ENCODE assay signal across 8 mouse cellular contexts in genomic region chr4:135762251-135762906, GRCm38 (mm10). TPM values are rescaled to one million over a fixed set of nuclear protein-coding genes. Genes with fewer than 3 reads are reported as not detected.
DNase-seq lines count a peak whose midpoint lies in the region; ATAC-seq and TF ChIP-seq lines count a peak whose summit lies in the region.

No protein-coding gene starts in this region.

- ATAC-seq in hindbrain, postnatal 0 days: peak; percentile 80
- ATAC-seq in limb, embryonic 11.5 days (ENCODE audit: insufficient number of reproducible peaks, low FRiP score, low TSS enrichment, low read depth): peak; percentile 61; the same call in 1 of the 2 replicates

- no peaks in the 10 kb centered on the region for H3K4me1 ChIP-seq in hindbrain, postnatal 0 days (ENCODE audit: insufficient read depth, low read length)
- H3K4me1 ChIP-seq in limb, embryonic 11.5 days (ENCODE audit: control insufficient read depth, insufficient read depth, low read length): no peaks in the 10 kb centered on the region
- peaks cover 27% of the 10 kb centered on the region for H3K4me1 ChIP-seq in midbrain, embryonic 10.5 days
- H3K4me1 ChIP-seq in small intestine, adult 2 months (ENCODE audit: control insufficient read depth, insufficient read depth, insufficient read length, low read length): peaks cover 14% of the 10 kb centered on the region

- peak; percentile 61 for DNase-seq in MEL-GATA-1-ER (ENCODE audit: extremely low read depth, low read depth)
- peak; percentile 43 for DNase-seq in brain, adult 2 months (ENCODE audit: low read depth, low spot score)
- peak; percentile 57 for DNase-seq in forelimb bud, embryonic 11.5 days (ENCODE audit: low read depth, low spot score)
- DNase-seq in hindbrain, postnatal 0 days (ENCODE audit: low spot score): peak; percentile 70
- peak; percentile 76 for DNase-seq in limb, embryonic 11.5 days (ENCODE audit: low spot score)
- DNase-seq in midbrain, embryonic 10.5 days (ENCODE audit: low spot score): peak; percentile 75
- no peak for DNase-seq in MN1 (ENCODE audit: low spot score)

- 11% methylated on average over 19 of the region's 19 CpGs for WGBS in hindbrain, postnatal 0 days
- WGBS in limb, embryonic 11.5 days: 10% methylated on average over 19 of the region's 19 CpGs
- 12% methylated on average over 19 of the region's 19 CpGs for WGBS in midbrain, embryonic 10.5 days
- 5% methylated on average over 19 of the region's 19 CpGs for WGBS in small intestine, adult 2 months

- no peak overlapping the region for H3K9ac ChIP-seq in hindbrain, postnatal 0 days (replicated peaks; ENCODE audit: low read length)
- H3K9ac ChIP-seq in limb, embryonic 11.5 days (ENCODE audit: low read length): no peak overlapping the region

- peak overlapping the region; percentile 57 for H3K4me2 ChIP-seq in hindbrain, postnatal 0 days (ENCODE audit: low read depth, low read length)
- H3K4me2 ChIP-seq in limb, embryonic 11.5 days (ENCODE audit: low read depth, severe bottlenecking): peak overlapping the region; percentile 40

- no peak for TF ChIP-seq POLR2A in small intestine, adult 2 months (IDR thresholded peaks at IDR 0.05; ENCODE audit: low read depth, low read length)

- TF ChIP-seq CTCF in hindbrain, postnatal 0 days (IDR thresholded peaks at IDR 0.05; ENCODE audit: low read depth): no peak
- no peak for TF ChIP-seq CTCF in small intestine, adult 2 months (IDR thresholded peaks at IDR 0.05; ENCODE audit: extremely low read depth, insufficient read length, insufficient replicate concordance, low read depth, low read length)

- no peaks in the 10 kb centered on the region for H3K27me3 ChIP-seq in hindbrain, postnatal 0 days (ENCODE audit: insufficient read depth, low read length)
- H3K27me3 ChIP-seq in limb, embryonic 11.5 days (ENCODE audit: control insufficient read depth, insufficient read depth, low read length): no peaks in the 10 kb centered on the region
- H3K27me3 ChIP-seq in midbrain, embryonic 10.5 days (ENCODE audit: low read depth, poor library complexity, severe bottlenecking): peaks cover 13% of the 10 kb centered on the region
- no peaks in the 10 kb centered on the region for H3K27me3 ChIP-seq in small intestine, adult 2 months (ENCODE audit: control insufficient read depth, insufficient read depth, low read length)

- peak overlapping the region; percentile 19 for H3K4me3 ChIP-seq in hindbrain, postnatal 0 days (ENCODE audit: low read length)
- peak overlapping the region; percentile 20 for H3K4me3 ChIP-seq in limb, embryonic 11.5 days (ENCODE audit: low read depth, low read length)
- peak overlapping the region; percentile 50 for H3K4me3 ChIP-seq in midbrain, embryonic 10.5 days
- peak overlapping the region; percentile 26; the same call in 1 of the 2 replicates for H3K4me3 ChIP-seq in small intestine, adult 2 months (ENCODE audit: low read depth, low read length)

- H3K9me3 ChIP-seq in hindbrain, postnatal 0 days (ENCODE audit: low read length): no peaks in the 10 kb centered on the region
- H3K9me3 ChIP-seq in limb, embryonic 11.5 days (ENCODE audit: control insufficient read depth, low read length): no peaks in the 10 kb centered on the region
- no peaks in the 10 kb centered on the region for H3K9me3 ChIP-seq in midbrain, embryonic 10.5 days (replicated peaks)

- H3K36me3 ChIP-seq in hindbrain, postnatal 0 days (ENCODE audit: insufficient read depth, low read length): no peaks in the 10 kb centered on the region
- H3K36me3 ChIP-seq in limb, embryonic 11.5 days (ENCODE audit: control insufficient read depth, insufficient read depth, low read length): no peaks in the 10 kb centered on the region
- no peaks in the 10 kb centered on the region for H3K36me3 ChIP-seq in midbrain, embryonic 10.5 days
- no peaks in the 10 kb centered on the region for H3K36me3 ChIP-seq in small intestine, adult 2 months (ENCODE audit: control insufficient read depth, insufficient read depth, low read length)

- H3K27ac ChIP-seq in hindbrain, postnatal 0 days: no peak overlapping the region
- H3K27ac ChIP-seq in limb, embryonic 11.5 days (replicated peaks; ENCODE audit: low read depth, low read length): no peak overlapping the region
- peak overlapping the region; percentile 56; the same call in 1 of the 2 replicates for H3K27ac ChIP-seq in midbrain, embryonic 10.5 days (replicated peaks)
- H3K27ac ChIP-seq in small intestine, adult 2 months (ENCODE audit: insufficient read depth, low read depth, low read length): no peak overlapping the region

RNA-seq across cellular contexts. Expression of gene Myom3, which starts 2.9 kb away (rescaled TPM):
- total RNA-seq in hindbrain, postnatal 0 days (2014; rRNA removed): 0.58 and 2.0 TPM in 2 replicates
- polyA plus RNA-seq in hindbrain, postnatal 0 days (2015; fragmentation: Nextera tagmentation; extraction: Ambion mirVana): 1.4 and 1.6 TPM in 2 replicates
- polyA plus RNA-seq in limb, embryonic 11.5 days (2014; fragmentation: Nextera tagmentation; extraction: Ambion mirVana): 0.05 and 0.10 TPM in 2 replicates
- 0.12 and 0.20 TPM in 2 replicates for polyA plus RNA-seq in midbrain, embryonic 10.5 days (2016; fragmentation: Nextera tagmentation; extraction: Ambion mirVana)
- polyA plus RNA-seq in small intestine, adult 2 months (2012; rRNA removed): 0.56 and 1.1 TPM in 2 replicates

RNA-seq across cellular contexts. Expression of gene Il22ra1, which starts 34.4 kb away (rescaled TPM):
- total RNA-seq in hindbrain, postnatal 0 days (2014; rRNA removed): 0.84 TPM in 1 of 2 replicates, not detected in the other
- polyA plus RNA-seq in hindbrain, postnatal 0 days (2015; fragmentation: Nextera tagmentation; extraction: Ambion mirVana): not detected in 2 replicates
- not detected in 2 replicates for polyA plus RNA-seq in limb, embryonic 11.5 days (2014; fragmentation: Nextera tagmentation; extraction: Ambion mirVana)
- not detected in 2 replicates for polyA plus RNA-seq in midbrain, embryonic 10.5 days (2016; fragmentation: Nextera tagmentation; extraction: Ambion mirVana)
- 62.3 and 171 TPM in 2 replicates for polyA plus RNA-seq in small intestine, adult 2 months (2012; rRNA removed)

Comparison
In these comparisons a context has a peak if more than half of its experiments do, and no peak if none do; other contexts are left out.
1. RNA of gene Il22ra1, which starts 34.4 kb away (polyA plus RNA-seq): 62.3 to 171 TPM in small intestine, adult 2 months; not detected in midbrain, embryonic 10.5 days, not detected in hindbrain, postnatal 0 days and not detected in limb, embryonic 11.5 days; every median in the first group is over 10 times any median in the second.
2. Peak in every context shown above with its lines, with median percentiles within 50 percentile points of each other: H3K4me3 ChIP-seq.